Mouse (Mus musculus) lung, postnatal 0 days (tissue): ENCODE results near the gene Drd5.

ENCODE experiments used
- CTCF ChIP-seq: IDR thresholded peaks from 2 replicates; pipeline ENCODE4 v1.5.1; 2016; ENCODE audit warnings: antibody characterized with exemption, mild to moderate bottlenecking
- EP300 ChIP-seq: IDR thresholded peaks from 2 replicates; pipeline ENCODE4 v1.6.1; 2016; ENCODE audit warnings: antibody characterized with exemption, mild to moderate bottlenecking, control low read depth

- no peak for TF ChIP-seq CTCF
- TF ChIP-seq EP300, result no peak
Measured at GRCm38 (mm10) chr5:38270942-38271341, 48.2 kb upstream of the Drd5 start.
